Mouse (Mus musculus): ENCODE results near the gene Brcc3. TPM values are rescaled to one million over a fixed set of nuclear protein-coding genes. Genes with fewer than 3 reads are reported as not detected.

The Brcc3 gene
- 10 to 100 TPM; 18.0 to 19.8 TPM for total RNA-seq (2021)
- long read RNA-seq, experiment 1, partial matches to known transcripts, result 0 of 1 reads
- long read RNA-seq, experiment 1, other reads (novel, unspliced or antisense), result 1 of 1 reads
- long read RNA-seq, experiment 2, result 0 reads

DNA sequence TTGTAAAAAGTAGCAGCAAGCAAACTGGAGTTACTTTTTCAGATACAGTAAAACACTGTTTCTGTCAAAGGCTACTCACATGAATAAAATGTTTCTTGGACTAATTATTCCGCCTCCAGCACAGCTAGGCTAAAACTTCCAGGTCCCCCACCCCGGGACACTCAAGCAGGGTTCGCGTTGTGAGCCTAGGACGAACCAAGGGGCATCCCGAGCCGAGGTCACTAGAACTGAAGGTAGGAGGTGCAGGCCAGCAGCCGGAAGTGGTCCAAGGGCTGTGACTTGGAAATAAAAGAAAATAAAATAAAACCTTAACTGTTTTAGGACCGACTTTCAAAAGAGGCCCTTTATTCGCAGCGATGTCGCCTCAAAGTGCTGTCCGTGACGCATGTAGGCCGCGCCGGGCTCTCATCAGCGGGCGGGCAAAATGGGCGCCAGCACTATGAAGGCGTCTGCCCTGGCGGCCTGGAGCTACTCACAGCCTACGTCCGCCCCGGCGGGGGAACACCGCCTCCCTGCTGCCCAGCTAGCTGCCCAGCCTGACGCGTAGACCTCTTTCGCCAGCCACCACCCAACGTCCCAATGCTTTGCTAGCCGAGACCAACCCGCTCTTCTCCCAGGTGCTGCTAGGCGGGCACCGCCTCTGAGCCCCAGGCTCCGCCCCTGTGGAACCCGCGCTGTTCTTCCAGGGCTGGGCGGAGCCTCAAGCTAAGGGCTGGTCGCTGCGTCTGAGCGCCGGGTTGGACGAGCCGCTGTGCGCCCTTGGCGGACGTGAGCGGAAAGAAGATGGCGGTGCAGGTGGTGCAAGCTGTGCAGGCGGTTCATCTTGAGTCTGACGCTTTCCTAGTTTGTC is at the start of gene Brcc3, which contains the start of the genes Cmc4 and Mtcp1:
Brcc3 (plus strand) TSS at position 693 of the 850 bp plus-strand sequence.
Cmc4 (minus strand) TSS at position 649 of the 850 bp plus-strand sequence.
Mtcp1 (minus strand) TSS at position 653 of the 850 bp plus-strand sequence.
- DNase-seq (ENCODE audit: low spot score in 2 of 2), result peak; percentile 64 to 83

DNA sequence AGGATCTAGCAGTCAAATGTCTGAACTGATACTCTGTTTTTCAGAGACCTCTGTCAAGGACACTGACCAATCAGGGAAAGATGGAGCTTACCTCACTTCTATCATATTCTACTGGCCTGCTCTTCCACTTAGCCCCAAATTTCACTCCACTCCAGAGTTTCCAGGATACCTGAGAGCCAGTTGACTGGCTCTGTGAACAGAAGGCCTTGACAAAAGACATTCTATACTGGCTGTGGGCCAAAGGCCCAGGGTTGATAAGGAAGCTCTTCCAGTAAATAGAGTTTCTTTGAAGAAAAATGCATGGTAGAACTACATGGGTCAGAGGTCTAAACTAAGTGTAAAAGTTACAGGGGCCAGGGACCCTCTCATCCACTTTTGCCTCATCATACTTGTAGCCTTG is 46.2 kb upstream of the Brcc3 start:
- no peak for DNase-seq (ENCODE audit: low spot score in 2 of 2)

DNA sequence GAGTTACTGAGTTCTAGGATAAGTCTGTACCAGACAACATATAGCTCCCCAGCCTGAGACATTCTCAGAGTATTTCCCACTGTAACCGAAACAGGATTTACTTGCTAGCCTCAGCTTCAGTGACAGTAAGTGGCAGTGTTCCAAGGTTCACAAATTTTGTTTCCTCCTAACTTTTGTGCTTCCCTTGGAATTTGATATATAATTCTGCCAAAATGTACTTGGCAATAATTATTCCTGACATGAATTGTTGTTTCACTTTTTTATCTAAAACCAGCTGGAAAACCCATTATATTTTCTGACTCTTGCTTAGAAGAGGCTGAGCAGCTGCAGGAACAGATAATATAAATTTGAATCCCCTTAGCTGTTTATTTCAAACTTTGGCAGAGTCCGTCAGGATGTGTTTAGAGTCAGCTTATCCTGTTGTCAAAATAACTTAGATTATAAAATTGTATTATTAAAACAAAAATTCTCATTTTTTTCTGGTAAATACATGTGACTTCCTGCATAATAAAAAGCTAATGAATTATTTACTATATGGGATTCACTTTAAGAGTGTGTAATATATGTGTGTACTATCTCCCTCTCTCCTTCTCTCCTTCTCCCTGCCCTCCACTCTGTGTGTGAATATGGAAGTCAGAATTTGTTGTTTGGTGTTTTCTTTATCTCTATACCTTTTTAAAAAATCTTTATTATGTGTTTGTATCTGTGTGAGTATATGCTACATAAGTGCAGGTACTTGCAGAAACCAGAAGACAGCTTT is 43.6 kb upstream of the Brcc3 start:
- no peak for DNase-seq (ENCODE audit: low spot score in 2 of 2)

DNA sequence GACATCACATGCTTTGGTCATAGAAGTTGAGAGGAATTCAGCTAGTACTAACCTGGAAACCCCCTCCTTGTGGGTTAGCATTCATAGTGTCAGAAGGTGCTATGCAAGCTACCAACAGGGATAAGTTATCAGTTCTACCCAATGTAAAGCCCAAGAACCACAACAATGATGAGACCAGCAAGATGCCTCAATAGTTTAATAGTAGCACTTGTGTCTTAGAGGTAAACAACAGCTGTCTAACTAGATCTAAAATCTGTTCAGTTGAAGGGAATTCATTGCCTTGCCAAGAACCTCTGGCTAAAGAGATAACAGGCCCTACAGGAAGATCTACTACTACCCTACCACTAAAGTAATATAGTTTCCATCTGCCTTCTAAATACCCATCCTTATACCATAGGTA is 39.6 kb upstream of the Brcc3 start:
- DNase-seq (ENCODE audit: low spot score in 2 of 2), result no peak

DNA sequence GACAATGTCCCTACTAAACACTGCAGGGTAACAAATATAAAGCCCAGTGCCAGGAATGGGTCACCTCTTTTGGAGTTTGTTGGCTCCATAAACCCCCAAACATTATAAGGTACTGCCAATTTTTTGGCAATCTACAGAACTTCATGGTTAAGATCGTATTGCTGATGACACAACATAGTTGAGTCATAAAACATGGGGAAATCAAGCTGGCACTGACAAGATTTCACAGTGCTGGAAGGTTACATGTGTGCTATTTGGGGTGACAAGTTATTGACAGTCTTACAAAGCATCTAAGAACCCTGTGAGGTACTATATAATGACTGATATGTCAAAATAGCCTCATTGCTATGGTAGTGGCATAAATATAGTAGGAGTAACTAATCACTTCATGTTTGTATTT is 35.3 kb upstream of the Brcc3 start:
- no peak for DNase-seq (ENCODE audit: low spot score in 2 of 2)

DNA sequence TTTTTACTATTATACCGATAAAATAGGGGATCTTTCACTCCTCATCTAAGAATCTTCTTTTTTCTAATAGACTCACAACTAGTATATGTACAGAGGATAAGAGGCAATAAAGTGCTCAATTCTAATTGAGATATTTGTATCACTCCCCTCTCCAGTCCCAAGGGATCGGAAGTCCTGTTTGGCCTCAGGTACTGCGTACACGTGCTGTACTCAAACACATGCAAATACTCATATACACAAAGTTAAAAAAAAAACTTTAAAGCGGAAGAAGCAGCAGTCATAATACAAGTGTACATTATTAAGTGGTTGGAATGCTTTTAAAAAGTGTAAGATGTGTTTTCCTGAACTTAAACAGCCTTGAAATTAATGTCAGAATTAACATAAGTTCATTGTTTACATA is 34.7 kb upstream of the Brcc3 start:
- DNase-seq (ENCODE audit: low spot score in 2 of 2), result no peak

DNA sequence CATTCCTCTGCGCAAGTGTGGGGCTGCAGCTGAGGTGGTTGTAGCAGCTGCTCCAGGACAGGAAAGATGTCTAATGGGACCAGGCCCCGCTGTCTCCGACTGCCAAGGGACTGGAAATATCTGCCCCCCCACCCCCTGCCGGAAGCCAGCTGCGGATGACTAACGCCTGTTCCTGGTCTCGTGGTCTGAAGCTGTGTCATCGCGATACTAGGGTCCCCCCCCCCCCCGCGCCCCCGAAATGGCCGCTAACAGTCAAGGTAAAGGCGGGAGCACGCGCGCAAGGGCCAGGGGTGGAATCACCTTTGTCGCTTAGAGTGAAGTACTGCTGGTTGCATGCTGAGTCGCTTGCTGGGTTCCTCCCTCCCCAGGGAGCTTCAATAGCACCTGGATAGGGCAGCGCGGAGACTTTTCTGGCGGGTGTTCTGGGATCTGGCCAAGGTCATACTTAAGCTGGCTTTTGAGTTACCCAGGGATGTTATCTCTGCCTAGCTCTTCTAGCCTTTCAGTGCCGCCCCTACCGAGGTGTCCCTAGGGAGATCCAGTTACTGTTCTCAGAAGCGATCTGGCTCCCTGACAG is 34.1 kb upstream of the Brcc3 start, which contains the start of the genes Fundc2 and F8:
Fundc2 (plus strand) TSS at position 205 of the 577 bp plus-strand sequence.
F8 (minus strand) TSS at position 421 of the 577 bp plus-strand sequence.
- peak; percentile 18 to 78 for DNase-seq (ENCODE audit: low spot score in 2 of 2)

DNA sequence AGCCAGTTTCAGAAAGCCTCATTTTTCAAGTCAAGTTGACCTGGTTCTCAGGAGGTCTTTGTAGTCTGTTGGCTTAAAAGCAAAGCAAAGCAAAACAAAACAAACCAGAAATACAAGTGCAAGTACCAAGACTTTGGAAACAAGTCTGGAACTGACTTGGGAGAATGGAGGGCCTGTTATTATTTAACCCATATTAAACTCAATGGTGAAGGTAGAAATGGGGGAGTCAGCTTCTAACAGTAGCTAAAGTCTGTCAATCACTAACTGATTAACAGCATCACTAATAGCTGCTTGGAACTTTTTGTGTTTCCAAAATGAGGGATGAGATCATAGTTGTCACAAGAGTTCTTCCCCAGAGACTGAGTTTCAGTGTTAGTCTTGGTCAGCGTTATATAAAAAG is 17.0 kb upstream of the Brcc3 start:
- DNase-seq (ENCODE audit: low spot score in 2 of 2), result no peak

DNA sequence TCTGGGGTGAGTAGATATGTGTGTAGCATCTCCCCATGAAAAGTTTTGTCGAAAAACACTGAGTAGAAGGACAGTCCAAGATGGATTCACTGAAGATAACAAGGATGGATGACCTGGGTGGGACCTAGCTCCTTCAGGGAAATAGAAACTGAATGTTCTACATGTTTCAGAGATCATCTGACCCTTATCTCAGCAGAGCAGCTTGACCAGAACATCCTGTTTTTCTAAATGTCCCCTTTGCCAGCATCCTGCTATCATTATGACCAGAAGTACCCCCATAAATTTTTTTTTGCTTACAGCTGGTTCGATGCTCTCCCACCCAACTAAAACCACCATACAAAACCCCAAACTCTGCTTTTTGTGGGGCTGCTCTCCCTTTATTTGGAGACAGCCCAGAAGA is 13.8 kb upstream of the Brcc3 start:
- no peak for DNase-seq (ENCODE audit: low spot score in 2 of 2)

DNA sequence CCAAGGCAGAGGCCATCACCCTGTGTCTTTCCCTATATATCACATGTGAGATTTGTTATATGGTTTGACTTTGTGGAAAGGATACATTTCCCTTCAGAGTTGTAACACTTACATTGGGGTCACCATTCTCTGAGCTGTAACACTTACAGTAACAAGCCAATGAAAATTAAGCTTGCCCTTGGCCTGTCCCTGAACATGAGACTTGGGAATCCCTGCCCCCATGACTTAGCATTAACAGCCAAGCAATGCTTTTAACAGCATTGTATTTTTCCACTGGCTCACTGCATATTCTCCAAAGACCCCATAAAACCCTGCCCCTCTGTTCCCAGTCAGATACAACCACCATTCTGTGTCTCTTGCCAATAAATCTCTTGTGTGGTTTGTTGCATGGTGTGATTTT is 13.1 kb upstream of the Brcc3 start:
- no peak for DNase-seq (ENCODE audit: low spot score in 2 of 2)

DNA sequence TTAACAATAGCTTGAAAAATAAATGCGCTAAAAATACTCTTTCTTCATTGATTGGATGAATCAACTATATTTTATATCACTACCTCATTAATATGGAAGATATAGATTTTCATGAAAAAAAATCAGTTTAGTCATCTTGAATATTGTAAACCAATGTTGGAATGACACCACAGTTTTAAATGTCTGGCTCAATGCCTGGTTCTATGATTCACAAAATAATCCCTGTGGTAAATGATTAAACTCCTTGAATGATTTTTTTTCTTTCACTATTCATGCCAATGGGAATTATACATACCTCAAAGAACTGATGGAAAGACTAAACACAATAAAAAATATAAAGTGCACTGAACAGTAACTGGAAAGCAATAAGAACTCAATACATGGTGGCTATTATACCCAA is 6.7 kb upstream of the Brcc3 start:
- no peak for DNase-seq (ENCODE audit: low spot score in 2 of 2)

DNA sequence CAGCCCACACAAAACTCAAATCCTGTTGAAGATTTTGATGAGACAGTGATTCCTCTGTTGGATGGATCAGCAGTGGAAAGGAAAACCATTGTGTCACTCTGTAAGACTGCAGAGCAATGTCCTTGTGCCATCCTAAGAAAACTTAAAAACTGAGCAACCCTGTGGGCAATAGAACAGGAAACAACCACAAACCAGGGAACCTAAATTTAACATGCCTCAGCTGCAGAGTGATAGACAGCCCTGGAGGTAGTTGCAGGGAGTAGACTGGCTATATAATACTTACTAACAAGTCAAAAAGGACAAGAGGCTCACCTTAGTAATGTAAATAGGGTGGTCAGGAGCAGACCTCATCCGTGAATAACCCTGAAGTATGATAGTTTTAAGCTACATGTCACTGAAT is 38.2 kb downstream of the Brcc3 start:
- DNase-seq (ENCODE audit: low spot score in 2 of 2), result no peak

DNA sequence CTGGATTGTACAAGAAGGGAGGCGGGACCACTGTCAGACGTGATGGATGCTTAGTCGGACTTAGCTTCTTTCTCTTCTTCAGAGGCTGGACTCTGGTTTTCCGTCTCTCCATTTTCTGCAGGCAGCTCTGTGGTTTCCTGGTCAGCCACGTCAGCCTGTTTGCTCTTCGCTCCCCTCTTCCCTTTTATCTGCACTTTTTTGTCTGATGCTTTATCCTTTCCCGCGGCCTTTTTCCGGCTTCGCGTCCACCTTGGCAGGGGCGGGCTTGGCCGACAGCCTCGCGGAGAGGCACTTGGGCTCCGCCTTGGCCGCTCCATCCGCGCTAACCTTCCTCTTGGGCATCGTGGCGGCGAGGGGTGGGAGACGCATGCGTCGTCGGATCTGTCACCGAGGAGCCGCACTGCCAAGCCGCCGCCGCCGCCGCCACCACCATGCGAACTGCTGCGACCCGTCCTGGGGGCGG is 58.8 kb downstream of the Brcc3 start:
- DNase-seq (ENCODE audit: low spot score in 2 of 2), result peak; percentile 37 to 43

DNA sequence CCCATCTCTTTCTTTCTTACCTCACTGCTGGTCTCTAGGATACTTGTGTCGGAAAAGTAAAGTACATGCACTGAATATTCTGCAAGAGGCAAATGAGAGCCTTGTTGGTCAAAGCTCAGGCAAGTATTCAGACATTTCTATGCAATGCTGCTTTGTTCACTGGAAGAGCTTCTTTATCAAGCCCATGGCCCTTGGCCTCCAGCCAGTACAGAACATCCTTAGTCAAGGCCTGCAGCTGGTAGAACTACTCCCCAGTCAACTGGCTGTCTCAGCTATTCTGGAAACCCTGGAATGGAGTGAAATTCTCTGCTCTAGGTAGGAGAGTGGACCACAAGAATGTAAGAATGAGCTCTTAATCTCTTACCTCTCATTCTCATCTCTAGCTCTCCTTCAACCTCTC is 73.5 kb downstream of the Brcc3 start:
- DNase-seq (ENCODE audit: low spot score in 2 of 2), result no peak

Other genes starting within 250 kb of the Brcc3 start
- 100 to 1,000 TPM; 103 to 117 TPM for gene Fundc2, start 34.2 kb upstream of the Brcc3 start, total RNA-seq (2021)
- gene F8, start 34.0 kb upstream of the Brcc3 start, total RNA-seq (2021), result 1 to 10 TPM; 1.1 to 1.2 TPM
- gene Cmc4, start within 50 bp of the Brcc3 start, total RNA-seq (2021), result 1 to 10 TPM; 7.5 to 7.7 TPM
- 1 to 10 TPM; 6.5 to 6.7 TPM for gene Mtcp1, start within 50 bp of the Brcc3 start, total RNA-seq (2021)
- 10 to 100 TPM; 49.1 to 50.5 TPM for gene Vbp1, start 97.7 kb downstream of the Brcc3 start, total RNA-seq (2021)
- gene Rab39b, start 161.6 kb downstream of the Brcc3 start, total RNA-seq (2021), result under 1 TPM; 0.32 to 0.34 TPM